Mouse (Mus musculus): Measurements from ENCODE around the gene Olfr1043. TPM values are rescaled to one million over a fixed set of nuclear protein-coding genes. Genes with fewer than 3 reads are reported as not detected.

Gene Olfr1043
- polyA plus RNA-seq (2014; fragmentation: Illumina TruSeq; extraction: RNeasy Lipid Tissue Mini Kit (QIAGEN cat#74804)): not detected

GRCm38 (mm10) chr2:86167422-86167821 lies at the start of gene Olfr1043:
TSS of gene Olfr1043 (minus strand) at chr2:86167522.

GRCm38 (mm10) chr2:86202909-86203308 lies 35.6 kb upstream of the Olfr1043 start, which contains the start of gene Olfr1045:
TSS of gene Olfr1045 (minus strand) at chr2:86203009.

GRCm38 (mm10) chr2:86185583-86185982 lies 18.3 kb upstream of the Olfr1043 start, which contains the start of gene Olfr52:
TSS of gene Olfr52 (minus strand) at chr2:86185683.

GRCm38 (mm10) chr2:86177720-86178119 lies 10.4 kb upstream of the Olfr1043 start, which contains the start of gene Olfr1044:
TSS of gene Olfr1044 (minus strand) at chr2:86177820.

DNA sequence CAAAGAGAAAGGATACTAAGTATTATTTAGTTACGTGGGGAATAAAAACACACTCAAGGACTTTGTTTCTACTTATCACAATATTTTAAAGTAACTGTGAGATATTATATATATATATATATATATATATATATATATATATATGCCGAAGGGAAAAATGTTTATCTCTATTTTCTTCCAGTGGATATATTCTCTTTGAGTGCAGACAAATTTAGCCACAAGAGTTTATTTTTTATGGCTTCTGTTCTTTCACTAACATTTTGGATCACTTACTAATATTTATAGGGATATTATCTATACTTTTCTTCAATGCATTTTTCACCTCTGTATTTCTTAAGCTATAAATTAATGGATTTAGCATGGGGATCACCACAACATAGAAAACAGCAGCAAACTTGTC lies 5.6 kb downstream of the Olfr1043 start, which contains the start of gene Olfr1042:
TSS of gene Olfr1042 (minus strand) at position 101 of the 400 bp plus-strand sequence.

GRCm38 (mm10) chr2:86146632-86147031 lies 20.7 kb downstream of the Olfr1043 start, which contains the start of gene Olfr1040:
TSS of gene Olfr1040 (minus strand) at chr2:86146732.

GRCm38 (mm10) chr2:86135828-86136227 lies 31.5 kb downstream of the Olfr1043 start, which contains the start of gene Olfr1039:
TSS of gene Olfr1039 (minus strand) at chr2:86135928.

Other genes starting within 250 kb of the Olfr1043 start
- gene Olfr1026, start 246.0 kb downstream of the Olfr1043 start, polyA plus RNA-seq (2014; fragmentation: Illumina TruSeq; extraction: RNeasy Lipid Tissue Mini Kit (QIAGEN cat#74804)): not detected
- gene Olfr1028, start 217.1 kb downstream of the Olfr1043 start, polyA plus RNA-seq (2014; fragmentation: Illumina TruSeq; extraction: RNeasy Lipid Tissue Mini Kit (QIAGEN cat#74804)): not detected
- gene Olfr1029, start 193.6 kb downstream of the Olfr1043 start, polyA plus RNA-seq (2014; fragmentation: Illumina TruSeq; extraction: RNeasy Lipid Tissue Mini Kit (QIAGEN cat#74804)): 0.34 TPM
- not detected for gene Olfr1030, start 188.2 kb downstream of the Olfr1043 start, polyA plus RNA-seq (2014; fragmentation: Illumina TruSeq; extraction: RNeasy Lipid Tissue Mini Kit (QIAGEN cat#74804))
- not detected for gene Olfr1031, start 177.2 kb downstream of the Olfr1043 start, polyA plus RNA-seq (2014; fragmentation: Illumina TruSeq; extraction: RNeasy Lipid Tissue Mini Kit (QIAGEN cat#74804))
- not detected for gene Olfr1032, start 162.0 kb downstream of the Olfr1043 start, polyA plus RNA-seq (2014; fragmentation: Illumina TruSeq; extraction: RNeasy Lipid Tissue Mini Kit (QIAGEN cat#74804))
- gene Olfr1033, start 146.9 kb downstream of the Olfr1043 start, polyA plus RNA-seq (2014; fragmentation: Illumina TruSeq; extraction: RNeasy Lipid Tissue Mini Kit (QIAGEN cat#74804)): 26.2 TPM
- 4.1 TPM for gene Olfr1034, start 121.7 kb downstream of the Olfr1043 start, polyA plus RNA-seq (2014; fragmentation: Illumina TruSeq; extraction: RNeasy Lipid Tissue Mini Kit (QIAGEN cat#74804))
- gene Olfr1036, start 93.5 kb downstream of the Olfr1043 start, polyA plus RNA-seq (2014; fragmentation: Illumina TruSeq; extraction: RNeasy Lipid Tissue Mini Kit (QIAGEN cat#74804)): not detected
- not detected for gene Olfr1037, start 80.1 kb downstream of the Olfr1043 start, polyA plus RNA-seq (2014; fragmentation: Illumina TruSeq; extraction: RNeasy Lipid Tissue Mini Kit (QIAGEN cat#74804))
- gene Olfr1039, start 31.6 kb downstream of the Olfr1043 start, polyA plus RNA-seq (2014; fragmentation: Illumina TruSeq; extraction: RNeasy Lipid Tissue Mini Kit (QIAGEN cat#74804)): not detected
- gene Olfr1040, start 20.8 kb downstream of the Olfr1043 start, polyA plus RNA-seq (2014; fragmentation: Illumina TruSeq; extraction: RNeasy Lipid Tissue Mini Kit (QIAGEN cat#74804)): not detected
- not detected for gene Olfr1042, start 5.7 kb downstream of the Olfr1043 start, polyA plus RNA-seq (2014; fragmentation: Illumina TruSeq; extraction: RNeasy Lipid Tissue Mini Kit (QIAGEN cat#74804))
- not detected for gene Olfr1044, start 10.3 kb upstream of the Olfr1043 start, polyA plus RNA-seq (2014; fragmentation: Illumina TruSeq; extraction: RNeasy Lipid Tissue Mini Kit (QIAGEN cat#74804))
- gene Olfr52, start 18.2 kb upstream of the Olfr1043 start, polyA plus RNA-seq (2014; fragmentation: Illumina TruSeq; extraction: RNeasy Lipid Tissue Mini Kit (QIAGEN cat#74804)): not detected
- gene Olfr1045, start 35.5 kb upstream of the Olfr1043 start, polyA plus RNA-seq (2014; fragmentation: Illumina TruSeq; extraction: RNeasy Lipid Tissue Mini Kit (QIAGEN cat#74804)): not detected
- gene Olfr1046, start 51.8 kb upstream of the Olfr1043 start, polyA plus RNA-seq (2014; fragmentation: Illumina TruSeq; extraction: RNeasy Lipid Tissue Mini Kit (QIAGEN cat#74804)): not detected
- gene Olfr1047, start 63.9 kb upstream of the Olfr1043 start, polyA plus RNA-seq (2014; fragmentation: Illumina TruSeq; extraction: RNeasy Lipid Tissue Mini Kit (QIAGEN cat#74804)): not detected
- gene Olfr1048, start 72.8 kb upstream of the Olfr1043 start, polyA plus RNA-seq (2014; fragmentation: Illumina TruSeq; extraction: RNeasy Lipid Tissue Mini Kit (QIAGEN cat#74804)): not detected
- gene Olfr1049, start 90.8 kb upstream of the Olfr1043 start, polyA plus RNA-seq (2014; fragmentation: Illumina TruSeq; extraction: RNeasy Lipid Tissue Mini Kit (QIAGEN cat#74804)): not detected
- not detected for gene Olfr1051, start 111.6 kb upstream of the Olfr1043 start, polyA plus RNA-seq (2014; fragmentation: Illumina TruSeq; extraction: RNeasy Lipid Tissue Mini Kit (QIAGEN cat#74804))
- not detected for gene Olfr1052, start 124.9 kb upstream of the Olfr1043 start, polyA plus RNA-seq (2014; fragmentation: Illumina TruSeq; extraction: RNeasy Lipid Tissue Mini Kit (QIAGEN cat#74804))
- gene Olfr1053, start 147.8 kb upstream of the Olfr1043 start, polyA plus RNA-seq (2014; fragmentation: Illumina TruSeq; extraction: RNeasy Lipid Tissue Mini Kit (QIAGEN cat#74804)): not detected
- not detected for gene Olfr1054, start 167.9 kb upstream of the Olfr1043 start, polyA plus RNA-seq (2014; fragmentation: Illumina TruSeq; extraction: RNeasy Lipid Tissue Mini Kit (QIAGEN cat#74804))
- gene Olfr1055, start 182.8 kb upstream of the Olfr1043 start, polyA plus RNA-seq (2014; fragmentation: Illumina TruSeq; extraction: RNeasy Lipid Tissue Mini Kit (QIAGEN cat#74804)): not detected
- gene Olfr1056, start 194.9 kb upstream of the Olfr1043 start, polyA plus RNA-seq (2014; fragmentation: Illumina TruSeq; extraction: RNeasy Lipid Tissue Mini Kit (QIAGEN cat#74804)): not detected
- not detected for gene Olfr1057, start 210.9 kb upstream of the Olfr1043 start, polyA plus RNA-seq (2014; fragmentation: Illumina TruSeq; extraction: RNeasy Lipid Tissue Mini Kit (QIAGEN cat#74804))
- not detected for gene Olfr1058, start 221.0 kb upstream of the Olfr1043 start, polyA plus RNA-seq (2014; fragmentation: Illumina TruSeq; extraction: RNeasy Lipid Tissue Mini Kit (QIAGEN cat#74804))
- gene Olfr1061, start 246.5 kb upstream of the Olfr1043 start, polyA plus RNA-seq (2014; fragmentation: Illumina TruSeq; extraction: RNeasy Lipid Tissue Mini Kit (QIAGEN cat#74804)): not detected

Data from ovary, adult 10 weeks (tissue).